Mouse (Mus musculus): Measurements from ENCODE around the gene Adgrb2.

Adgrb2 gene

DNA sequence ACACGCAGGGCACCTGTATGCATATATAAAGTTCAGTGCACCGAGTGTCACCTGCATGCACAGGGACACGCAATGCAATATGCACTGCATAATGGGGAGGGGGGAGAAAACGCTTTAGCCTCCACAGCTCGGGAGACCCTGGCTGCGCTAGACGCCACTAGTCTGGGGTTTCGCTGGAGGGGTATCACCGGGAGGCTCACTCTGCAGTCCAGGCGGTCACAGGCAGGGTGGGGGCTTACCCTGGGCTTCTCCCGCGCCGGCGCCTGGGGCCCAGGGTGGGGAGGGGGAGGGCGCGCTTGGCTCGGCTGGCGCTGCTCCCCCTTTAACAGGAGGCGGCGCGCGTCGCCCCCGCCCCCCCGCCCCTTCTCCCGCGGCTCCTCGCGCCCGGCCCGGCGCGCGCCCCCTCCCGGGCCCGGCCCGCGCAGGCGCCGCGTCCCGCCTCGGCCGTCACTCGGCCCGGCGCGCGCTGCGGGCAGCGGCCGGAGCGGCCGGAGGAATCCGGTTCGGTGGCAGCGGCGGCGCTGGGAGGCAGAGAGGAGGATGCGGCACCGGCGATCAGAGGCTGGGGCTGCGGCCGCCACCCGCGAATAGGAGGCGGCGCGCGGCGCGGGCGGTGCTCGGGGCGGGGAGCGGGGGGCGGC, at the start of gene Adgrb2:
Gene Adgrb2 (plus strand): TSS at position 450 of the 641 bp plus-strand sequence.
- DNase-seq (ENCODE audit: low spot score in 2 of 2), result peak in 1 of 2 experiments; percentile 43

DNA sequence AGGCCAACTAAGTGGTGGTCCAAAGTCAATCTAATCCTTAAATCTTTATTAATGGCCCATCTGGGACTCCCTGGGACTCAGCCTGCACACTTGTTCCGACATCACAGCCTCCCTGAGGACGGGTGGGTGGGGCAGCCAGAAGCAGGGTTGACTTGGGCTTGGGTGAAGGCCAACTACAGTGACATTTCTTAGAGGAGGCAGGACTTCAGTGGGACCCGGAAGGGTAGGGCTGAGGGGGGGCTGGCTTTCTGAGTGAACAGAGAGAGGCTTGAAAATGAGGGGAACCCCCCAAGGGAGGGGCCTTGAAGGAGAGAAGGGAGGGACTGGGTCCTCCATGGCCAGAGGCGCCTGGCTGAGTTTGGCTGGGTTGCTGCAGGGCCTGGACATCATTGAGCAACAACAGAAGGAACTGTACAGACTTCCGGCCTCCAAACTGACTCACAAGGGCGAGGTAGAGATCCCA, 33.3 kb upstream of the Adgrb2 start:
- no peak for DNase-seq (ENCODE audit: low spot score in 2 of 2)

DNA sequence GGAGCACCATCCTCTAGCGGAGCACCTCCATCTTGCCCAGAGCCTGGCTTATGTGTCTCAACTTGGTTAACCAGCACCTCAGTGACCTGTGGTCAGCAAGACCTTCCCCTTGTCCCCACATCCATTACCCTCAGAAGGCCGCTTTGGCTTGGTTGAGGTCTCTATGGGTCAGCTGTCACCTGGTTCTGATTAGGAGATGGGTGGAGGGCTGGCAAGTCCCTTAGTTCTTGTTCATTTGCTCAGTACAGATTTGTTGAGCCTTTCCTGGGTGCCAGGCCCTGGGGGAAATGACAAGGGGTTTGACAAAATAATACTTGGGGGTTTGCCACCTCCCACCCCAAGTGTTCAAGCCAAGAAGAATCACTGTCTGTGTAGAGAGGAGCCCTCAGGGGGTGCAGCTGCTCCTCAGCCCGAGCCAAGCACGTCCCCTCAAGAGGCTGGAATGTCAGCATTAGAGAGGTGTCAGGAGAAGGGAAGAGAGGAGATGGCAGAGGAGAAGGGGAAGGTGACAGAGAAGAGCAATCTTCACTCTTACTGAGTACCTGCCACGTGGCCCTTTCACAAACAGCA, 32.3 kb upstream of the Adgrb2 start:
- DNase-seq (ENCODE audit: low spot score in 2 of 2), result no peak

DNA sequence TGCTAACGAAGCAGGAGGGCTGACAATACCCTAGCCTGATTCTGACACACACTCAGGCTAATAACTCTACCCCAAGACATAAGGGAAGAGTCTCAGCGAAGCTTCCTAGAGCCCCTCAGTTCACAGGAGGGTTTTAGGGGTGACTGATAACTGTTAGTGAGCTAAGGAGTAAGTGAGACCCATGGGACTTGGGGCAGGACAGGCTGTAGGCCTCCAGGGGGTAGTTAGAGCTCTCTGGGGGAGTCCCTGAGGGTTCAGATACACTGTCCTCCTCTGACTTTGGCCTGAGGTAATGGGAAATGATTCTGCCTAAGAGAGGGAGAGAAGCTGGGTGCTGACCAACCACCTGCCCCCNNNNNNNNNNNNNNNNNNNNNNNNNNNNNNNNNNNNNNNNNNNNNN, 30.1 kb upstream of the Adgrb2 start:
- DNase-seq (ENCODE audit: low spot score in 2 of 2), result no peak

DNA sequence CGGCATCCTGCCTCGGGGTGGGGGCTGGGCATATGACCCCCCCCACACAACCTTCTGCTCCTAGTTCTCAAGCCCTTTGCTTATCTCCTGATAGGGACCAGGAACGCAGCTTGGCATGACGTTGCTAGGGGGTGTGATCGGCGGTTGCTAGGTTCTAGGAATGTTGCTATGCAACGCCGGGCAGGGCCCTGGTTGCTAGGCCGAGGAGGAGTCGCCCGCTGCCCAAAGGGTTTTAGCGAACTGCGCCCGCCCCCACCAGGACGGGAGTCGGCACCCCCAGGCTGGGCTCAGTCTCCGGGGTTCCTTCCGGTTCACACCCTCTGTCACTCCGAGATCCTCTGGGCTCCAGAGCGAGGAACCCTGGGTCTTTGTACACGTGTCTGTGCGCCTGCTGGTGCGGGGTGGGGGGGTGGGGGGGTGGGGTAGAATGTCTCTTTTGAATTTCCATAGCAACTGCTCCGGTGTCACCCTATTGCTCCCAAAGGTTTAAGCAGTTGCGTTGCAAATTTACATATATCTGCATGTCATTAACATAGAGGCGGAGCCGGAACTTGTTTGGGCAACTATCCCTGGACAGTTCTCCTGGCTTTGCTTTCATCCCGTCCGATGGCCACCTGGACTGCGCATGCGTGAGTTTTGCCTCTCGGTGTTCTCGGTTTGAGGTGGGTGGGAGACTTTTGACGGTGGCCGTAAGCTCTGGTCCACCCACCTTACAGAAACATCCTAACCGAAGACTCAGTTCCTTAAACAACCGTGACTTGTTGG, 24.3 kb upstream of the Adgrb2 start:
- DNase-seq (ENCODE audit: low spot score in 2 of 2), result peak; percentile 51 to 71

DNA sequence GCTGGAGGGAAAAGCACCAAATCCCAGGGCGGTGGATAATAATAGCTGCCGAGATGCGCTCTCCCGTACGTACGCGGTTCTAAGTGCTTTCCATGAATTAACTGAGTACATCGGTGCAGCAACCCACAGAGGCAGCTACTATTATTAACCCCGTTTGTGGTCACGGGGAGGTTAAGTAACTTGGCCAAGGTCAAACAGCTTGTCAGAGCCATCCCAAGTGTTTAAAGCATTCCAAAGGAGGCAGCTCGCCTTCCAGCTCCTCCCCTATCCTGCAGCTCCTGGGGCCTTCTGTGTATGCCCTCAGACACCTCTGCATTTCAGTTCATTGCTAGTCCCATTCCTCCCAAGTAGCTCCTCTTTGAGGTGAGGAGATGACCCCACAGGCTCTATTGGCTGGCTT, 19.4 kb upstream of the Adgrb2 start:
- no peak for DNase-seq (ENCODE audit: low spot score in 2 of 2)

DNA sequence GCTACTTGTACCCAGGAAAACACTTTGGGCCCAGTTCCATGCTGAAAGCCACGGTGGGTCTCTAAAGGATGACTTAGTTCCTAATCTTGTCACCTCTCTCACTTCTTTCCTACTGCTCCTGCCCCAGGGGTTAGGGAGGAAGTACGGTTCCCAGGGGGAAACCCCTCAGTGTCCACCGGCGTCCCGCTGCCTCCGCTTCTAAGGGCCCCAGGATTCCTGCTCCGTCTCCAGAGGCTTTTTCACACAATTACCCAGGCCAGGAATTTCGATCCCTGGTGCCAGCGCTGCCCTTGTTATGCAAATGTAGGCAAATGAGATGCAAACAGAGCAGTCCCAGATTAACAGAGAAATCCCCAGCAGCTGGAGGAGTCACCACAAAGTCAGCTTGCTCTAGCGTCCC, 18.5 kb upstream of the Adgrb2 start:
- peak in 1 of 2 experiments; percentile 46 for DNase-seq (ENCODE audit: low spot score in 2 of 2)

DNA sequence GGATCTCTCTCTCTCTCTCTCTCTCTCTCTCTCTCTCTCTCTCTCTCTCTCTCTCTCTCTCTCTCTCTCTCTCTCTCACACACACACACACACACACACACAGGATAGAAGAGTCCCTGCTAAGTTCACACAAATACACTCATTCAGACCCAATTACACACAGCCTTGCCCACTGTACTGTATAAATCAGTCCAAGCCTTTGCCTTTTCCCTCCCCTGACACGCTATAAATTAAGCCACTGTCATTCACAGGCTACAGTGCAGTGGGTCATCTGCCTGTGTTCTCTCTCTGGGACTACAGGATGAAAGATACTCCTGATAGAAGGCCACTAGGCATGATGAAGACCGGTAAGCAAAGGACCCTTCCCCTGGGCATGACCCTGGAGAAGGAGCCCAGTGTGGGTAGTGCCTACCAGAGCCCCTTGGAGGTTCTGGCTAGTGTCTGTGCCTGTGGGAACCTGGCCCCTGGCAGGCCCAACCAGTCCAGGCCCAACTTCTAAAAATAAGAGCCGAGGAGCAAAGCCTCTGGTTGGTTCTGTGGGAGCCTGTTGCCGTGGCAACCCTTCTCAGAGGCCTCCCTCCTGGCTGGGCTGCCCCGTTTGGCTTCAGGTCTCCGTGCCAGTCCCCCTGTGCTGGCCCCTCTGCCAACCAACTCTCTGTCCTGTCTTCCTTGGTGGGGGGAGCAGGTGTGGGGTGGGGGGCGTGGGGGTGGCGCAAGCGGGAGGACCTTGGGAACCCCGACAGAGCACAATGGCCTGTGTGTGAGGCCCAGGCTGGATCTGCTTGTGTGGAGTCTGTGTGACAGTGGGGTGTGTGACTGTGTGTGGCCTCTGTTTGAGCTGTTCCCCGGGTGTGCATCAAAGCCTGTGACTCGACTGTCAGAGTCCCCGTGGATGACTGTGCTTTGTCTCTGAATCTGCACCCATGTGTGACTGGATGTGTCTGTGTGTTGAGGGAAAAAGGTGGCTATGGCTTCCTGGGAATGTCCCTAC, 17.4 kb upstream of the Adgrb2 start:
- DNase-seq (ENCODE audit: low spot score in 2 of 2), result peak in 1 of 2 experiments; percentile 66

DNA sequence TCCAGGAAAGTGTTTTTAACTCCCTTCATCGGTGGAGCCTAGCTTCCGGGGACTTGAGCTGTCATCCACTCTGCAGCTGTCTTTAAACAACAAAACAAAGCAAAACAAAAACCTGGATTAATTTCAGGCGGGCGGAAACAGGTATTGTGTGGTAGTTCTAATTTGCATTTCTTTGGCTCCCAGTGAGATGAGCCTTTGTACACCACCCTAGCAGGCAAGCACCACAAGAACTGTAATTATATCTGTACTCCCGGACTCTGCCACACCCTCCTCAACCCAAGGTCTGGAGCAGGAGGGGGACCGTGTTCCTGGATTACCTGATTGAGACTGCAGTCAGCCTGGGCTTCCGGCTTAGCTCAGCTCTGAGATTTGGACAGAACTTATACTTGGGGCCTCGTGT, 14.5 kb upstream of the Adgrb2 start:
- no peak for DNase-seq (ENCODE audit: low spot score in 2 of 2)

DNA sequence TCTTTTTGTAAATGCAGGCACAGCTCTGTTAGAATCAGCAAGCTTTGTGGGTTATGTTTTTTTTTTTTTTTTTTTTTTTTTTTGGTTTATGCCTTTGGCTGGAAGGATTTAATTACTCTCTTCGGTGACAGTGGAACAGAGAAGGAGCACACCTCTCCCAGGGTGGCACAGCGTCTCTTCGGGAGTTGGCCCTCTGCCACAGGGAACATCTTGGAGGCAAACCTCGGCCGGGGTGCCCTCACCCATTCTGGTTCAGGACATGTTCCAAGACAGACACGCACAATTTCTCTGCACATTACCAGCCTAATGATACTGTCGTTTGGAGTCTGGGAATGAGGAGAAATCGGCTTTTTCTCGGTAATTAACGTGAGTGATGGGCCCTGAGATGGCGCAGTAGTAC, 13.8 kb upstream of the Adgrb2 start:
- no peak for DNase-seq (ENCODE audit: low spot score in 2 of 2)

DNA sequence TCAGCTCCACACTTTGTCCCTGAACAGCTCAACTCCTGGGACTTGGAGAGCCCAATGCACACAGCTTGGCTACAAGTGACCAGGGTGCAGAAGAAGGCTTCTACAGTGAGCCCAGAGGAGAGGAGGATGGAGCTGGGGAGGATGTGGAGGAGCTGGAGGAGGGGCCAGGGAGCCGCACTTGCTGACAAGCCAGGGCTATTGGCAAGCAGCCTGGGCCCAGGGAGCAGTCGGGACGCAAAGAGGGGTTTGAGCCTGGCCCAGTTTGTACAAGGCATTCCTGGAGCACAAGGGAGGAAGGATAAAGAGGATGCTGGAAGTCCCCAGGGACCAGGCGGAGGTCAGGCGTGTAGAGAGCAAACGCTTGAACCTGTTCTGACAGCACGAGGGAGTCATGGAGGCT, 12.7 kb upstream of the Adgrb2 start:
- peak in 1 of 2 experiments; percentile 47 for DNase-seq (ENCODE audit: low spot score in 2 of 2)

DNA sequence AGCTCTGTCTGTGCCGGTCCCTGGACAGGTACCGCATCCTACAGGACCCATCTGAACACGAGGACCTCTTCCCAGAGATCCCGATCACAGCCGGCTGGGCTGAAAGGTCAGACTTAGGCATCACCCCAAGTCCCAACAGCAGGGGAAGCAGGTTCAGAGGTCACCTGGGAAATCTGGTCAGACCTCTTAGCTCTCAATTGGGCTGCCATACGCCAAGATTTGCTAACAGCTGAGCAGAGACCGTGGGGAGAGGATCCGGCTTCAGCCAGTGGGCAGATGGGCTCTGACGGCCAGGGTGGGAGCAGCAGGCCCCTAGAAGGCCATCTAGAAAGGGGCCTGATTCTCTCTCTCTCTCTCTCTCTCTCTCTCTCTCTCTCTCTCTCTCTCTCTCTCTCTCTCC, 10.4 kb upstream of the Adgrb2 start:
- DNase-seq (ENCODE audit: low spot score in 2 of 2), result no peak

DNA sequence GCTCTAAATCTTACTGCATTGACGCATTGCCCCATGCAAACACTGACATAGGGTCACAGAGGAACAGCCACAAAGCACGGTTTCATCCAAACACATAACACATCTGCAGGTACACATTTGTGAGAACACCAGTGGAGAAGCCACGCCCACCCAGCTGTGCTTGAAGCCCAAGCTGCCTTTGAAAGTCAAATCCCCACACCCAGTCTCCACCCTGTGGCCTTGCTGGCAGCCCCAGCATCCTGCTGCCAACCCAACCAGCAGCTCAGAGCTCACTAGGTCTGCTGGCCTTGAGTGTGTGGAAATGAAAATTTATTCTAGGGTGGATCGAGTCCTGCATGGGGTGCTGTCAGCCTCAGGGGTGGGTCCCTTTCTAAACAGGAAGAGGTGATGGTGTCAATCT, 7.4 kb upstream of the Adgrb2 start:
- no peak for DNase-seq (ENCODE audit: low spot score in 2 of 2)

DNA sequence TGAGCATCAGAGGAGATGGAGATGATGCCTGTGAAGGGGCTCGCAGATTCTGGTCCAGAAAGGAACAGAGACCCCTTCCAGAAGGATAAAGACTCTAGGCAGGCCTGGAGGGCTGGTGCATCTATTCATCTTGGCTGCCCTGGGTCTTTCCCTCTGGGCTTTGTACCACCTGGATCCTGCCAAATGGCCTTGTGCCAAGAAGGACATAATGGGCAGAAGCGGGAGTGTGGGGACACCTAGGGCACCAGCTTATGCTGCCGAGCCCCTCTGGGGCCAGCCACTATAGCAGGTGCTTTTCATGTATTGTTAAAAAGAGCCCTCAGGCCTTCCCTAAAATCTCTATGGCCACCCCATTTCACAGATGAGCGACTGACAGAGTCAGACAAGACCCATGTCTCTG, 6.4 kb upstream of the Adgrb2 start:
- peak in 1 of 2 experiments; percentile 45 for DNase-seq (ENCODE audit: low spot score in 2 of 2)

DNA sequence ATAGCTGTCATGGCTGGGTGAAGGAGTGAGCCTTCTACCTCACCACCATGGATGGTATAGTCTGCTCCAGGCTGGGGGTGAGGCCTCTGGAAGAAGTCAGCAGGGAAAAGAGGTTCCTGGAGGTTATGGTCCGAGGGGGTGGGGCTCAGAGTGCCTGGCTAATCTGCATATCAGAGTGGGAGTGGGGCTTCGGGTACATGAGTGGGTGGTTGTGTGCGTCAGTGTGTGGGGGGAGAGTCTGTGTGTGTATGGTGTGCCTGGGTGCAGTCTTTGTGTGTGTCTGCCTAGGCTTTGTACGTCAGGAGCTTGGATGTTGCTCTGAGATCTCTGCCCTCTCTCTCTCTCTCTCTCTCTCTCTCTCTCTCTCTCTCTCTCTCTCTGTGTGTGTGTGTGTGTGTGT, 5.7 kb upstream of the Adgrb2 start:
- no peak for DNase-seq (ENCODE audit: low spot score in 2 of 2)

DNA sequence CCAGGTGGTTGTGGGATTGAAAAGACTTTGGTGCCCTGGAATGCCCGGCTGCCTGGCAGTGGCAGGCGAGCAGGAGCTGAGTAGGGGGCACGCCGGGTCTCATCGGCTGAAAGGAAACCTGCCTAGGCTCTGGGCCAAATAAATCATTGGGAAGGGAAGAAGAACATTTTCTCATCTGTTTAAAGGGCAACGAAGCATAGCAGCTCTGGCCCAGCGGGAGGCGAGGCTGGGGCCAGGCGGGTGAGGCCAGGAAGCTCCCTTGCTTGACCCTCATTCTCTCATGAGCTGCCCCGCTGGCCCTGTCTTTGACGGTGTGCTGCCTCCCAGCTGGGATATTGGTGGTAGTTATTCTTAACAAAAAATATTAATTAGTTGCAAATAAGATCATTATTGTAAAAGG, 3.0 kb upstream of the Adgrb2 start:
- DNase-seq (ENCODE audit: low spot score in 2 of 2), result no peak

DNA sequence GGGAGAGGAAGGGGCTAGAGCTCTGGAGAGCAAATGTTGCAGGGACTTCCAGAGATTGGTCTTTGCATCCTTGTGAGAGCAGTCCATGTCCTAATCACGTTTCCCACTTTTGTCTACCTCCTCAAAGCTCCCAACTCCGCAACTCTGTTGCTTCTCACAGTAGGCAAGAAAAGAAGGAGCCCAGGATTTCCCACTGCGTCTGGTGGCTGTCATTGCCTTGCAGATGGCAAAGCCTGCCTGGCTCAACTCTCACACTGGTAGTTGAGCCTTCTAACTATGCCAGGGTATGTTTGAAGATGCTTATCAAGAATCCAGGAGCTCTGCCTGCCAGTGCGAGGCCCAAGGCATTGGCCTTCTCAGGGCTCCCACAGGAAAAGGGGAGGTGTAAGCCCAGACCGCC, 1.6 kb upstream of the Adgrb2 start:
- no peak for DNase-seq (ENCODE audit: low spot score in 2 of 2)

DNA sequence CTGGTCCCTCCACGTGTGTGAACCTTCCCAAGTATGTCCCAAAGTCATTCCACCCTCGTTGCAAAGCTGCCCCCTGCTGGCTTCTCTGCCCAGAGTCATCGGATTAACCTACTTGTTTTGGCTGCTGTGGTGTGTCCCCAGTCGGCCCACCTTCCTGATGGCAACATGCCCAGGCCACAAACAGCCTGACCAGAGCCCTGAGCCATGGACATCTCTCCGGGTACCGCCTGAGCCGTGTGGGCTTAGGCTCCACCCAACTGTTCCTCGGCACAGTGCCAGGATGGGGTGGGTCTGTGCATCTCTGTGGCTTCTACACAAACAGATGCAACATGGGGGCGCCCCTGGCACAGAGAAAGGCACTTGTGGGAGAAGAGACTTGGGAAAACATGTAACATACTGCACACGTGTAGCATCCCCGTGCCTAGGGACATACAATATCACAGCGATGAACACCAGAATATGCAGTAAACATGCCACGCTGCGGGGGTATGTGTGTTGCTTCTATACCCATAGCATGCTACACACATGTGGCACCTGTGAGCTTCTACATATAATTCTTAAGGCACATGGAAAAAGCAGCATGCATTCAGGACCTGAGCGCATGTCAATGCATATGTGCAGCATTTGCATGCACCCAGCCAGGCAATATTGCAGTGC, 778 bp upstream of the Adgrb2 start:
- DNase-seq (ENCODE audit: low spot score in 2 of 2), result peak; percentile 65 to 82

DNA sequence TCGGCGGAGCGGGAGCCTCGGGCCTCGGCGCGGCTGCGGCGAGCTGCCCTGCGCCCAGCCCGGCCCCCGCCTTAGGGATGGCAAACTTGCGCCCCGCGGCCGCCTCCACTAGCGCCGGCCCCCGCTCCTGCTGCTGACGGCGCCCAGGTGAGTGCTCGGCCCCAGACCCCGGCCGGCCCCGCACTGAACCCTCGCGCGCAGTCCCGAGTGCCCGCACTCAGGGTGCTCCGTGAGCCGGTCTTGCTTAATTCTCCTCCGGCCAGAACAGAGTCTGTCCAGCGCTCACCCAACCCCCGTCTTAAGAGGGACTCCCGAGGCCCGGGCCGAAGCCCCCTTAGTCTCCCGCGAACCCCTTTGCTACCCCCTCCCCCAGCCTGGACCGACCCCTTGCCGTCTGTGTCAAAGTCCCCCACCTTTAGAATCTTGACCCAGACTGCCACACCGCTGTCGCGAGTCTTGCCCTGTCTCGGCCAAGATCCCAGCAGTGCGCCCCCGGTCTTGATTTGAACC, 546 bp downstream of the Adgrb2 start:
- no peak for DNase-seq (ENCODE audit: low spot score in 2 of 2)

DNA sequence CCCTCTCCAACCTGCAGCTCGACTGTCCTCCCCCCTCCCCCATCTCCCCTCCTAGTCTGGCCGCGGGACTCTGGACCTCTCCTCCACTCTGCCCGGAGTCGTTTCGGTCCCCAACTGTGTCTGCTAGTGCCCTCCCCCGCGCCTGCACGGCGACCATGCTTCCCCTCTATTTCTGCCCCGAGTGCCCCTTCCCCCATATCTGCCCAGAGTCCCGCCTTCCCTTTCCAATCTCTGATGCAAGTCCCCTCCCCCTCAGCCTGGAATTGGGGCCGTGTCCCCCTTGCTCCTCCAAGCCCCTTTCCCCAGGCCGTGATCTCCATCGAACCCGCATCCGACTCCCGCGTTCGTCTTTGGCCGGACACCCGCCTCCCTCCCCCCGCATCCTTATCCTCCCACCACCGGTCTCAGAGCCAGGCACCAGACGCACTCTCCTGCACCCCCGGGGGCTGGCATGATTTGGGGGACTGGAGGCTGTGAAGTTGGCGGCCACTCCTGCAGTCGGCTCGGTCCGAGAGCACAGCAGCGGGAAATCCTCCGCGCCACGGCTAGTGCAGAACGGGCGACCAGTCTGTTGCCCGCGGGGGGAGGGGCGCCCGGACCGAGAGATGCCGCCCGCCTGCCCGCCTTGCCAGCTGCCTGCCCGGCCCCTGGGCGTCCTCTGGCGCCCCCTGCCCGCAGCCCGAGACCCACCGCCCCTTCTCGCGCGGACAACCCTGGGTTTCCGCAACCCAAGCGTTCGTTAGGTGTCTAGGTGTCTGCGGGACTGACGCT, 1.2 kb downstream of the Adgrb2 start:
- DNase-seq (ENCODE audit: low spot score in 2 of 2), result peak; percentile 90 to 95

Data from cerebellum, postnatal 4 days (tissue).